Mouse (Mus musculus) ES-Bruce4 (cell line): ENCODE measurements around the gene Rnf4. TPM values are rescaled to one million over a fixed set of nuclear protein-coding genes. Genes with fewer than 3 reads are reported as not detected.

Source experiments
- H3K27ac ChIP-seq: 2 replicates; pipeline ENCODE4 v1.5.1; 2012; ENCODE audit warnings: low read length, inconsistent platforms; ENCODE audit not compliant: insufficient read depth
- H3K27me3 ChIP-seq: 2 replicates; pipeline ENCODE4 v1.6.1; 2012; ENCODE audit warnings: mild to moderate bottlenecking, low read length, inconsistent platforms; ENCODE audit not compliant: control insufficient read depth, poor library complexity, insufficient read depth, severe bottlenecking
- H3K36me3 ChIP-seq: 2 replicates; pipeline ENCODE4 v1.6.1; 2012; ENCODE audit warnings: inconsistent platforms, mild to moderate bottlenecking, low read length, moderate library complexity; ENCODE audit not compliant: control insufficient read depth, poor library complexity, insufficient read depth, severe bottlenecking
- H3K4me1 ChIP-seq: one replicate; pipeline ENCODE4 v1.8.1; 2011; ENCODE audit warnings: low read length; ENCODE audit not compliant: control insufficient read depth, insufficient read depth
- H3K4me3 ChIP-seq: 2 replicates; pipeline ENCODE4 v1.5.1; 2011; ENCODE audit warnings: low read depth, mild to moderate bottlenecking, low read length
- H3K9ac ChIP-seq: 2 replicates; pipeline ENCODE4 v1.6.1; 2012; ENCODE audit warnings: low read depth, mild to moderate bottlenecking, inconsistent platforms; ENCODE audit not compliant: poor library complexity, severe bottlenecking
- H3K9me3 ChIP-seq: replicated peaks from 2 replicates; pipeline ENCODE4 v1.6.1; 2012; ENCODE audit warnings: mild to moderate bottlenecking, low read length, inconsistent platforms; ENCODE audit not compliant: control insufficient read depth, poor library complexity, insufficient read depth, severe bottlenecking
- CTCF ChIP-seq: IDR thresholded peaks from one replicate; pipeline ENCODE4 v1.8.1; 2011; ENCODE audit warnings: low read depth, low read length
- EP300 ChIP-seq: IDR thresholded peaks from 2 replicates; pipeline ENCODE4 v1.6.1; 2011; ENCODE audit warnings: low read depth, low read length; ENCODE audit not compliant: insufficient read depth
- POLR2A ChIP-seq: IDR thresholded peaks from one replicate; pipeline ENCODE4 v1.8.1; 2011; ENCODE audit warnings: low read length; ENCODE audit not compliant: insufficient read depth
- polyA plus RNA-seq: library from polyadenylated mRNA; stranded (reverse); fragments of >200 nt; gene quantifications from 2 replicates; pipeline ENCODE4 v1.2.4, GENCODE M21; 2011; ENCODE audit warnings: low read depth; ENCODE audit not compliant: missing spikeins, insufficient read depth, insufficient read length

The Rnf4 gene
- polyA plus RNA-seq, 1 experiment = 210 TPM

DNA sequence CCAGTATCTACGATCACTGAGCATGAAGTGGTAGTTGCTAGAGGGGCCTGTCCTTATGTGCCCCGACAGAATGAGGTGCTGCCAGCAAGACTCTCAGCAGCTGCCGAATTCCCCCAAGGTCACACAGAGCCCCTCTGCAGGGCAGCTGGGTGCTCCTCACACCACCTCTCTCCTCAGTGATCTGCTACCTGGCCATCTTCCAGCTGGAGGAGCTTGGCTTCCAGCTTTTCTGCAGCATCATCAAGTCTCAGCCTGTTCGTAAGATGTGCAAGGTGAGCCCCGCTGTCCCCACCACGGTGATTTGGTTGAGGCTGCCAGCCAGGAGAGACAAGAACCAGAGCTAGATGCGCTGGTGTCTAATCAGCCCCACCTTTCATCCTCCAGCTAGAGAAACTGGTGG is 33.7 kb upstream of the Rnf4 start:
- no peaks in the 10 kb centered on the region for H3K27me3 ChIP-seq
- H3K4me3 ChIP-seq = no peak overlapping the region
- no peak overlapping the region for H3K9ac ChIP-seq
- H3K27ac ChIP-seq = no peak overlapping the region
- no peaks in the 10 kb centered on the region for H3K36me3 ChIP-seq
- H3K4me1 ChIP-seq = no peaks in the 10 kb centered on the region
- TF ChIP-seq POLR2A (no peak), CTCF (no peak), EP300 (no peak)
- no peaks in the 10 kb centered on the region for H3K9me3 ChIP-seq

DNA sequence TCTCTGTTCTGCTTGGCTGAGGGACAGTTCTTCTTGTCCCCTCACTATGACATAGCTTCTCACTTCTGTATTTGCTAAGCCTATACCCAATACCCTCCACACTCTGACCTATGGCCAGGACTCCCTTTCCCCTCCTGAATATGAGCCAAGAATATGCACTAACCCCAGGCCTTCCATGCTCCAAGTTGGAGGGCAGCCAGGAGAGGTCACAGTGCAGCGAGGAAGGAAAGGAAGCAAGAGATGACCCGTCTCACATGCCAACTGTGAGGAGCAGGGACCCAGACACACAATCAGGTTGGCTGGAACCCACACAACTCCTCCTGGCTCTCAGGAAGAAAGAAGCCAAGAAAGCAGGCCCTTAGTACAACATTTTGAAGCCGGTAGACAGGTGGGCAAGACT is 27.1 kb upstream of the Rnf4 start:
- Histone ChIP-seq H3K9ac (no peak overlapping the region), H3K36me3 (no peaks in the 10 kb centered on the region), H3K4me3 (no peak overlapping the region), H3K4me1 (no peaks in the 10 kb centered on the region), H3K9me3 (no peaks in the 10 kb centered on the region), H3K27ac (no peak overlapping the region), H3K27me3 (no peaks in the 10 kb centered on the region)
- TF ChIP-seq POLR2A = no peak
- no peak for TF ChIP-seq CTCF
- no peak for TF ChIP-seq EP300

DNA sequence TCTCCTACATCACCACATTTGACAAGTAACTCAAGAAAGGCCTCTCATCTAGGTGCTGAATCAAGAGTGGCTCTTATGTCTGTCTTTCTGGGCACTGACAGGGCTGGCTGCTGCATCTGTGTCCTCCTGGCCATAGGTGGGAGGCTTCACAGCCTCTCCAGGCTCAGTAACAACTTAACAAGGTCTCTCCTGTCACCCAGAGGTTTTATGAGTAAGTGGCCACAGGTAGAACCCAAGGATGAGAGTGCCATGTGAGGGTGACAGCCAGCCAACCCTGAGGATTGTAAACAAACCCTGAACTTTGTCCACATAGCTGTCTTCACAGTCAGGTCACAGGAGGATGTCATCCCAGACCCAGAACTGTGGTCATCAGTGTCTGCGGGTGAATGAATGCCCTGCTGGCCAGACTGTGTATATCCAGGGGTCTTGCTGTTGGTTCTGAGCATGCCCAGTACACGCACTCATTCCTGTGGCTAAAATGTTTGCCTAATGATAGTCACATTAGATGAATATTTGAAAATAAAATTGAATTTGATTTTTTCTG is 16.5 kb upstream of the Rnf4 start:
- no peak overlapping the region for H3K9ac ChIP-seq
- no peaks in the 10 kb centered on the region for H3K4me1 ChIP-seq
- H3K9me3 ChIP-seq = no peaks in the 10 kb centered on the region
- TF ChIP-seq POLR2A (no peak), CTCF (no peak), EP300 (no peak)
- no peaks in the 10 kb centered on the region for H3K27me3 ChIP-seq
- H3K27ac ChIP-seq = no peak overlapping the region
- H3K36me3 ChIP-seq = no peaks in the 10 kb centered on the region
- no peak overlapping the region for H3K4me3 ChIP-seq

DNA sequence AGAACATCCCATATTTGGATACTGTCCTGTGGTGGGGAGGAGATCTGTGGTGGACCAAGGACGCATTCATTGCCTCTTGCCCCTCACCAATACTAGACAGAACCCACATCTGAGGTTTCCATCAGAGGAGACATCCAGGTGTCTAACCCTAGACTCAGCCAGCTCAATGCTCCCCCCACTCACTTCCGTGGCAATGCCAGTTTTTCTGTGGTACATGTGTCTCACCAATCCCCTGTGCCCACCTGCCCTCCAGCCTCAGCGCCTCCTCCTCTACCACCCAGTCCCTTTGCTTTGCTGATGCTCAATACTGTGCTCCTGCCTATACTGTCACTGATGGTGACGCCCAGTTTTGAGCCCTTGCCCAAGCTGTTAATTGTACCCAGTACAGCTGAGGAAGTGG is 14.9 kb upstream of the Rnf4 start:
- TF ChIP-seq POLR2A = no peak
- TF ChIP-seq EP300 = no peak
- Histone ChIP-seq H3K27ac (no peak overlapping the region), H3K27me3 (no peaks in the 10 kb centered on the region)

DNA sequence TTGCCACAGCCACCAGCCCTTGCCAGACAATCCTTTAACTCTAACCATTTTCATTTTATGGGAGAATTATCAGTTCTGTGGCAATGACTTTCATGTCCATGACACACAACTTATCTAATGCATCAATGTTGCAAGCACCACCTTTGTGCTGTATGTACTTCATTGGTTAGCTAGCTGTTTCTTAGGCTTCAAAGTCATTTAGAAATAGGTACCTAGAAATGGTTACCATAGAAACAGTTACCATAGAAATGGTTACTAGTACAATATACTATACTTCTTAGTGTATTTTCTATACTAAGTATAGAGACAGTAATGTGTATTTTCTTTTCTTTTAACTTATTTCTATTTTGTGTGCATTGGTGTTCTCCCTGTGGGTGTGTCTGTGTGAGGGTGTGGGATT is 10.8 kb upstream of the Rnf4 start:
- Histone ChIP-seq H3K4me1 (no peaks in the 10 kb centered on the region), H3K27me3 (no peaks in the 10 kb centered on the region), H3K27ac (no peak overlapping the region), H3K36me3 (no peaks in the 10 kb centered on the region), H3K9ac (no peak overlapping the region), H3K4me3 (no peak overlapping the region), H3K9me3 (no peaks in the 10 kb centered on the region)
- TF ChIP-seq EP300 (no peak), POLR2A (no peak), CTCF (no peak)

More for the DNA sequence above, 14.9 kb upstream of the Rnf4 start:
- Histone ChIP-seq H3K4me3 (no peak overlapping the region), H3K36me3 (no peaks in the 10 kb centered on the region), H3K9me3 (no peaks in the 10 kb centered on the region), H3K9ac (no peak overlapping the region), H3K4me1 (no peaks in the 10 kb centered on the region)

DNA sequence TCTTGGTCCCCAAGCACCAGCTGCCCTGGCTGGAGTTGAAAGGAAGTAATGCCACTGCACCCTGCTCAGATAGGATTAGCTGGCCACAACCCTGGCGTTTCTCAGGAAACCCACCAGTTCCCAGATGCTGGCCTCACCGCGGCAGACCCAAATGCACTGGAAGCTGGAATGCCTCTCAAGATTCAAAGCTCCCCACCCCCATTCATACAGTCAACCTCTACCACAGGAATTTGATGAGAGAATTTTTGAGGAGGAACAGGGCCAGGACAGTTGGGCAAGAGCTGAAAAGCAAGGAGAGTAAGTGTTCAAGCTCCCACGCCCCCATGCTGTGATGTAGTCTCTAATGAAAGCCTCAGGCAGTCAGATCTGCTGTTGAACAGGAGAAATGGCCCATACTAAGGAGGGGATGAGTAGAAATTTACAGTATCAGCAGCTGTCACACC is 9.8 kb upstream of the Rnf4 start:
- H3K9ac ChIP-seq = no peak overlapping the region

More for the DNA sequence above, 9.8 kb upstream of the Rnf4 start:
- TF ChIP-seq CTCF (no peak), EP300 (no peak), POLR2A (no peak)
- H3K27ac ChIP-seq = no peak overlapping the region
- H3K27me3 ChIP-seq = no peaks in the 10 kb centered on the region
- no peaks in the 10 kb centered on the region for H3K9me3 ChIP-seq
- no peaks in the 10 kb centered on the region for H3K36me3 ChIP-seq
- no peaks in the 10 kb centered on the region for H3K4me1 ChIP-seq
- H3K4me3 ChIP-seq = no peak overlapping the region
